Mouse (Mus musculus) MEL (cell line): Measurements from ENCODE around the gene Znrf1. TPM values are rescaled to one million over a fixed set of nuclear protein-coding genes. Genes with fewer than 3 reads are reported as not detected.

Experiments
- DNase-seq: peaks from one replicate; pipeline ENCODE4 v3.0.0; 2011; ENCODE audit warnings: low read depth, low spot score
- H3K27ac ChIP-seq: 2 replicates; pipeline ENCODE4 v1.5.1; 2012; ENCODE audit warnings: low read depth, mild to moderate bottlenecking, control low read depth, low read length, moderate library complexity; ENCODE audit not compliant: control insufficient read depth
- H3K27me3 ChIP-seq, 2 experiments: fragments of 150-350 bp in 1 of 2; sonication (generic) in 1 of 2; 2 replicates each; pipeline ENCODE4 v1.6.1; 2012; ENCODE audit warnings: low read length in 2 of 2, mild to moderate bottlenecking in 2 of 2, improper control_type of control experiment in 1 of 2, moderate library complexity in 1 of 2; ENCODE audit not compliant: insufficient read depth in 2 of 2, control insufficient read depth in 1 of 2
- H3K36me3 ChIP-seq, 2 experiments: 2 replicates each; pipeline ENCODE4 v1.6.1; 2012 to 2014; ENCODE audit warnings: low read length in 2 of 2, improper control_type of control experiment in 1 of 2, inconsistent platforms in 1 of 2, mild to moderate bottlenecking in 1 of 2; ENCODE audit not compliant: insufficient read depth in 2 of 2, control insufficient read depth in 1 of 2
- H3K4me1 ChIP-seq, 2 experiments: fragments of 150-350 bp in 1 of 2; sonication (generic) in 1 of 2; 2 replicates each; pipeline ENCODE4 v1.6.1; 2012; ENCODE audit warnings: low read length in 2 of 2, improper control_type of control experiment in 1 of 2, mild to moderate bottlenecking in 1 of 2; ENCODE audit not compliant: insufficient read depth in 2 of 2, control insufficient read depth in 1 of 2
- H3K4me3 ChIP-seq, 2 experiments: fragments of 150-350 bp in 1 of 2; sonication (generic) in 1 of 2; 2 replicates each; pipeline ENCODE4 v1.5.1; 2012; ENCODE audit warnings: low read depth in 2 of 2, low read length in 2 of 2, mild to moderate bottlenecking in 2 of 2, moderate library complexity in 2 of 2, control low read depth in 1 of 2, improper control_type of control experiment in 1 of 2; ENCODE audit not compliant: control insufficient read depth in 1 of 2, insufficient read depth in 1 of 2
- H3K79me2 ChIP-seq: 2 replicates; pipeline ENCODE4 v1.6.1; 2012; ENCODE audit warnings: mild to moderate bottlenecking, low read length, moderate library complexity; ENCODE audit not compliant: control insufficient read depth, poor library complexity, insufficient read depth
- H3K9ac ChIP-seq: 2 replicates; pipeline ENCODE4 v1.6.1; 2012; ENCODE audit warnings: low read depth, mild to moderate bottlenecking, control low read depth, low read length, moderate library complexity; ENCODE audit not compliant: control insufficient read depth, poor library complexity, severe bottlenecking
- H3K9me3 ChIP-seq: fragments of 150-350 bp; sonication (generic); replicated peaks from 2 replicates; pipeline ENCODE4 v1.6.1; 2012; ENCODE audit warnings: mild to moderate bottlenecking, low read length, improper control_type of control experiment, moderate library complexity; ENCODE audit not compliant: insufficient read depth
- BHLHE40 ChIP-seq: IDR thresholded peaks from 2 replicates; pipeline ENCODE4 v1.6.1; 2012; ENCODE audit warnings: low read depth, mild to moderate bottlenecking, inconsistent platforms, low read length, improper control_type of control experiment, borderline replicate concordance
- CHD2 ChIP-seq: IDR thresholded peaks from 2 replicates; pipeline ENCODE4 v1.6.1; 2011; ENCODE audit warnings: low read length, improper control_type of control experiment
- E2F4 ChIP-seq: IDR thresholded peaks from 2 replicates; pipeline ENCODE4 v1.6.1; 2011; ENCODE audit warnings: low read depth, low read length, improper control_type of control experiment, borderline replicate concordance
- ELF1 ChIP-seq: IDR thresholded peaks from 2 replicates; pipeline ENCODE4 v1.6.1; 2014; ENCODE audit warnings: low read depth, mild to moderate bottlenecking, inconsistent platforms, low read length, improper control_type of control experiment, moderate library complexity
- EP300 ChIP-seq, 2 experiments: IDR thresholded peaks; 2 replicates each; pipeline ENCODE4 v1.6.1; 2011; ENCODE audit warnings: improper control_type of control experiment in 2 of 2, low read length in 2 of 2, low read depth in 1 of 2, mild to moderate bottlenecking in 1 of 2
- ETS1 ChIP-seq: IDR thresholded peaks from 2 replicates; pipeline ENCODE4 v1.6.1; 2012; ENCODE audit warnings: low read depth, mild to moderate bottlenecking, inconsistent platforms, low read length, improper control_type of control experiment, moderate library complexity
- GABPA ChIP-seq: IDR thresholded peaks from 2 replicates; pipeline ENCODE4 v1.6.1; 2012; ENCODE audit warnings: low read depth, mild to moderate bottlenecking, inconsistent platforms, low read length, improper control_type of control experiment, moderate library complexity
- GATA1 ChIP-seq: IDR thresholded peaks from 2 replicates; pipeline ENCODE4 v1.6.1; 2011; ENCODE audit warnings: low read depth, low read length, improper control_type of control experiment
- HCFC1 ChIP-seq: IDR thresholded peaks from 2 replicates; pipeline ENCODE4 v1.6.1; 2012; ENCODE audit warnings: low read depth, mild to moderate bottlenecking, inconsistent platforms, low read length, improper control_type of control experiment, moderate library complexity
- JUND ChIP-seq: IDR thresholded peaks from 2 replicates; pipeline ENCODE4 v1.6.1; 2011; ENCODE audit warnings: low read depth, mild to moderate bottlenecking, improper control_type of control experiment, low read length
- MAFK ChIP-seq: IDR thresholded peaks from 2 replicates; pipeline ENCODE4 v1.6.1; 2011; ENCODE audit warnings: low read depth, mild to moderate bottlenecking, low read length, improper control_type of control experiment, borderline replicate concordance
- MXI1 ChIP-seq: IDR thresholded peaks from 2 replicates; pipeline ENCODE4 v1.6.1; 2011; ENCODE audit warnings: mild to moderate bottlenecking, low read depth, low read length, improper control_type of control experiment
- MYB ChIP-seq: IDR thresholded peaks from 2 replicates; pipeline ENCODE4 v1.6.1; 2011; ENCODE audit warnings: mild to moderate bottlenecking, low read depth, low read length, improper control_type of control experiment
- MYC ChIP-seq: IDR thresholded peaks from 2 replicates; pipeline ENCODE4 v1.6.1; 2011; ENCODE audit warnings: low read depth, mild to moderate bottlenecking, low read length, improper control_type of control experiment, moderate library complexity
- RAD21 ChIP-seq: IDR thresholded peaks from 2 replicates; pipeline ENCODE4 v1.6.1; 2011; ENCODE audit warnings: mild to moderate bottlenecking, low read depth, low read length, improper control_type of control experiment
- RCOR1 ChIP-seq: IDR thresholded peaks from 2 replicates; pipeline ENCODE4 v1.6.1; 2012; ENCODE audit warnings: low read depth, mild to moderate bottlenecking, inconsistent platforms, low read length, improper control_type of control experiment
- SIN3A ChIP-seq: IDR thresholded peaks from 2 replicates; pipeline ENCODE4 v1.6.1; 2012; ENCODE audit warnings: low read length, improper control_type of control experiment, inconsistent platforms
- SMC3 ChIP-seq: IDR thresholded peaks from 2 replicates; pipeline ENCODE4 v1.6.1; 2011; ENCODE audit warnings: low read depth, low read length, improper control_type of control experiment
- TBP ChIP-seq: IDR thresholded peaks from 2 replicates; pipeline ENCODE4 v1.8.0; 2011; ENCODE audit warnings: low read depth, low read length, improper control_type of control experiment
- USF1 ChIP-seq: IDR thresholded peaks from 2 replicates; pipeline ENCODE4 v1.6.1; 2014; ENCODE audit warnings: low read depth, mild to moderate bottlenecking, inconsistent platforms, low read length, improper control_type of control experiment, moderate library complexity
- USF2 ChIP-seq, 2 experiments: IDR thresholded peaks; 2 replicates each; pipeline ENCODE4 v1.6.1; 2011 to 2012; ENCODE audit warnings: improper control_type of control experiment in 2 of 2, low read length in 2 of 2, borderline replicate concordance in 1 of 2, inconsistent platforms in 1 of 2, low read depth in 1 of 2, mild to moderate bottlenecking in 1 of 2; ENCODE audit not compliant: insufficient read depth in 1 of 2
- ZC3H11A ChIP-seq: IDR thresholded peaks from 2 replicates; pipeline ENCODE4 v1.6.1; 2012; ENCODE audit warnings: low read depth, mild to moderate bottlenecking, inconsistent platforms, low read length, improper control_type of control experiment
- ZMIZ1 ChIP-seq: IDR thresholded peaks from 2 replicates; pipeline ENCODE4 v1.6.1; 2012; ENCODE audit warnings: low read depth, mild to moderate bottlenecking, inconsistent platforms, low read length, improper control_type of control experiment, moderate library complexity
- polyA plus RNA-seq, 2 experiments: library from polyadenylated mRNA; stranded (reverse) in 1 of 2; unstranded in 1 of 2; fragments of >175 nt in 1 of 2; fragments of >200 nt in 1 of 2; gene quantifications; 2 replicates each; pipeline versions ENCODE4 v1.2.1 to v1.2.4; 2012; ENCODE audit warnings: low replicate concordance in 2 of 2, low read depth in 1 of 2; ENCODE audit not compliant: insufficient read length in 2 of 2, insufficient read depth in 1 of 2, missing spikeins in 1 of 2
- total RNA-seq: library from RNA; depleted of rRNA; stranded (reverse); fragments of 300-350 nt; gene quantifications from 2 replicates; pipeline ENCODE4 v1.2.3, GENCODE M21; 2012

Znrf1 gene
- total and polyA plus RNA-seq, 3 experiments = 18.4 to 36.0 TPM; not detected in 1

- no peaks in the 10 kb centered on the region for H3K4me1 ChIP-seq
- no peaks in the 10 kb centered on the region for H3K27me3 ChIP-seq
- no peak for TF ChIP-seq CHD2
- no peak for TF ChIP-seq ZC3H11A
- no peak for TF ChIP-seq ZMIZ1
- no peak for TF ChIP-seq MAFK
- no peak for TF ChIP-seq SIN3A
- no peak for TF ChIP-seq SMC3
- TF ChIP-seq TBP = no peak
- TF ChIP-seq MYB = no peak
- TF ChIP-seq ELF1 = no peak
- no peak for TF ChIP-seq JUND
- TF ChIP-seq USF2 (IDR thresholded peaks at IDR 0.05; ENCODE audit: borderline replicate concordance in 1 of 2, insufficient read depth in 1 of 2, low read depth in 1 of 2, low read length in 2 of 2) = no peak
- TF ChIP-seq USF1 = no peak
- TF ChIP-seq BHLHE40 = no peak
- no peak for TF ChIP-seq MXI1
- TF ChIP-seq GABPA = no peak
- TF ChIP-seq GATA1 = no peak
- no peak for TF ChIP-seq HCFC1
- no peak for TF ChIP-seq RAD21
- TF ChIP-seq MYC = no peak
- no peak for TF ChIP-seq EP300 (IDR thresholded peaks at IDR 0.05; ENCODE audit: low read depth in 1 of 2, low read length in 2 of 2)
- TF ChIP-seq, all 39 proteins: peak for 0
- no peaks in the 10 kb centered on the region for H3K9me3 ChIP-seq
- DNase-seq = no peak
- H3K79me2 ChIP-seq = no peaks in the 10 kb centered on the region
- no peak overlapping the region for H3K4me3 ChIP-seq
- H3K9ac ChIP-seq = no peak overlapping the region
- H3K27ac ChIP-seq = no peak overlapping the region
- no peaks in the 10 kb centered on the region for H3K36me3 ChIP-seq
These were observed 90.6 kb downstream of the Znrf1 start for GRCm38 (mm10) chr8:111626528-111626820.

GRCm38 (mm10) chr8:111626933-111627332 lies 91.0 kb downstream of the Znrf1 start:
- Histone ChIP-seq H3K79me2 (no peaks in the 10 kb centered on the region), H3K9me3 (no peaks in the 10 kb centered on the region), H3K4me3 (no peak overlapping the region), H3K9ac (no peak overlapping the region), H3K4me1 (no peaks in the 10 kb centered on the region), H3K36me3 (no peaks in the 10 kb centered on the region), H3K27ac (no peak overlapping the region), H3K27me3 (no peaks in the 10 kb centered on the region)
- no peak for DNase-seq
- no peak for TF ChIP-seq E2F4
- TF ChIP-seq JUND = no peak
- no peak for TF ChIP-seq RCOR1
- TF ChIP-seq HCFC1 = no peak
- no peak for TF ChIP-seq SMC3
- no peak for TF ChIP-seq RAD21
- TF ChIP-seq MYC = no peak
- no peak for TF ChIP-seq ETS1
- TF ChIP-seq EP300 (IDR thresholded peaks at IDR 0.05; ENCODE audit: low read depth in 1 of 2, low read length in 2 of 2) = no peak
